Mouse (Mus musculus) urinary bladder, adult 2 months (tissue): Measurements from ENCODE around the gene Foxp1. TPM values are rescaled to one million over a fixed set of nuclear protein-coding genes. Genes with fewer than 3 reads are reported as not detected.

Experiments used
- DNase-seq: peaks from one replicate; pipeline ENCODE4 v3.0.0; 2022; ENCODE audit warnings: low spot score
- polyA plus RNA-seq: library from polyadenylated mRNA; depleted of rRNA; stranded (reverse); fragments of >200 nt; gene quantifications from 2 replicates; pipeline ENCODE4 v1.2.3, GENCODE M21; 2012

The Foxp1 gene
- polyA plus RNA-seq, 1 experiment, result 46.5 TPM

DNA sequence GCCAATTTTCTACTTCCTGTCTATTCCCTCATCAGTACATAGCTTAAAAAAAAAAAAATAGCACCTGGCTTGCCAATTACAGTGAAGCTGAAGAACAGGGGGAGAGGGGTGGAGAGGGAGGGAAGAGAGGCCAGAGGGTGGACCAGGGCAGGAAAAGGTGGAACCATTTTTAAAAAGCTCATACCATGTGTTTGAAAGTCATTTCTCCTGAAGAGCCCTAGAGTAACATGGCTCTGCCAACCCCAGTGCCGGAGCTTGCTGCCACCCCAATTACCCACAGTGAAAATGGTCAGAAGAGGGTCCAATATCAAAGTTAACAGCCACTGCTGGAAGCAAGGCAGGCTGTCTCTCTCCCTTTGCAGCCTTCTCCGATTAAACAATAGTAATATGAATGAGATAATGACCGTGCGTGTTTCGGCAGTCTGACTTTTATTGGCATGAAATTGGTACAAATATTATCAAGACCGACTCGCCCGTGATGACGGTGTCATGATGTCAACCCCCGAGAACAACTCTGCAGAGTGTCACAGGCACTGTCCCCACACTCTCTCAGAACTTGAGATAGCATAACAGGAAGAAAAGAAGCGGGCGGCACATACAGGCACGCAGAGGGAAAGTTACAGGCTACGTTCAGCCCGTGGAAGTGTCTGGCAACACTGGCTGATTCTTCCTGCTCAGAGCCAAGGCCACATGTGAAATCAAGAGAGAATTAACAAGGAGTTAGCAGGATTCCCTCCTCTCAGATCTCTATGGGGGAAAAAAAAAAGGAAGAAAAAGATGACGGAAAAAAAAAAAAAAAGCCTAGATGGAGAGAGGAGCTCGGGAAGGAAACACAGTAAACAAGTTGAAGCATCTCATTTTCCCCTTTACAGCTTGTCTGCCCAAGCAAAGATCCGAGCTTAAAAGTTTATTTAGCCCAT is 427.1 kb downstream of the Foxp1 start:
- no peak for DNase-seq

DNA sequence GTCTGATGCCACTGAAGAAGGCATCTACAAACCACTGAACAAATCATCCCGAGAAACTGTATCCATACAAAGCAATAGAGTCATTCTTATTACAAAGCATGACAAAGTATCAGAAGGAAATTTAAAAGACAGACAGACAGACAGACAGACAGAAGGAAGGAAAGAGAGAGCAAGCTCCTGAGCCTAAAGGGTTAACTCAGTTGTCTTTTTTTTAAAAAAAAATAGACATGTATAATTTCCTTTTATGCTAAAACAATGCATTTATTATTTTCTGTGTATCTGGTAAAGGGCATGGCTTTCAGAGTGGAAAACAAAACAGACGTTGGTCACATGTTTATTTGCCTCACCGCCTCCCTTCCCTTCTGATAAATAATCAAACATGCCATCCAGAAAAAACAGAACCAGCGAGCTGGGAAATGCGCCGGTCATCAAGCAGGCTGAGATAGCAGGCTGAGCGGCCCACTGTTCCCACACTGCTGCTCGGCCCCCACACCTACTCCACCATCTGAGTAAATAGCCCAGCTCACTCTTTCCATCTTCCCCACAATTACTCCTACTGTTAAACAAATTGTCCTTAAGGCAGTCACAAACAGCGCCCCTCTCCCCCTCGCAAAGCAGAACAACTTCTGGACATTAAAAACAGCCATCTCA is 428.1 kb downstream of the Foxp1 start:
- DNase-seq, result no peak

DNA sequence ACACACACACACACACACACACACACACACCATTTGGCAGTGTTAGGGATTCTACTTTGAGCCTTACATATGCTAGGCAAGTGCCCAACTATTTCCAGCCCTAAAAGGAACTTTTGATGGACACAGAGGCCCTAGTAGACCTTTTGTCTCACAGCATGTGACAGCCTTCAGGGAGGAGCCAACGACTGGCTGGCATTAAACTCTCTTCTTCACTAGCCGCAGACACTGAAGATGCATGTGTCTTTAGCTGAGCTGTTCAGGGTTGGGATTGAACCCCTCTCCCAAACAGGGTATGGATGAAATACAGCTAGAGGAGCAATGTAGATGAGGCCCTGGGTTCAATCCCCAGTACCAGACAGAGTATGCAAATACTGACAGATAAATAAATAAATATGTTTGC is 428.7 kb downstream of the Foxp1 start:
- DNase-seq, result no peak

DNA sequence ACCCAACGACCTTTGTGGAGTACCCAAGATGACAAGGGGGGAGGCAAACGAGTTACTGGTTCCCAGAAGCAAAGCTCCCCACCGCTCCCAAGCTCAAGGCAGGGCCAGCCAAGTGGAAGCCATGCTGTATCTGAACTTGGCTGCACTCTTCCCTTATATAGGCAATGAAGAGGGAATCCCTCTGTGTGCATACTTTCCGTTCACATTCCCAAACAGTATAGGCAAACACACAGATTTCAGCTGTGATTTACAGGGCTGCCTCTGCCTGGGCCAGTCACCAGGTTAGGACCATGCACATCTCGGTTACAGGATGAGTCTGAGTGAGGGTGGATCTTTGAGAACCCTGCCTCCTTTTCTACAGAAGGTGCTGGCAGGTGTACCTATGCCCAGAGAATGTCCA is 429.3 kb downstream of the Foxp1 start:
- DNase-seq, result no peak

DNA sequence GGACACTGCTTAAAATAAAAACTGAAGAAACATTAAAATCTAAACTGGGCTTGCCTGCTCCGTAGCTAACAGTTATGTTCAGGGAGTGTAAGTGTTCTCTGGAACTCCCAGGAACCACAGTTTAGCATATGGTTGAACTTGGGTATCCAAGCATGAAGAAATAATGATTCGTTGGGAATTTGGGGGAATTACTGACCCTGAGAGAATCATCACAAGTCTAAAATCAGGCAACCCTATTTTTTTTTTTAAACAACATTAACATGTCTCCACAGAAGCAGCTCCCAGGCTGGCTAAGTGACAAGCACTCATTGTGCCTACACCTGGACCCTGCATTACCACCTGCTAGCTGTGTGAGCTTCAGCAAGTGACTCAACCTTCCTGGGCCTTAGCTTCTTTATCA is 430.7 kb downstream of the Foxp1 start:
- no peak for DNase-seq

DNA sequence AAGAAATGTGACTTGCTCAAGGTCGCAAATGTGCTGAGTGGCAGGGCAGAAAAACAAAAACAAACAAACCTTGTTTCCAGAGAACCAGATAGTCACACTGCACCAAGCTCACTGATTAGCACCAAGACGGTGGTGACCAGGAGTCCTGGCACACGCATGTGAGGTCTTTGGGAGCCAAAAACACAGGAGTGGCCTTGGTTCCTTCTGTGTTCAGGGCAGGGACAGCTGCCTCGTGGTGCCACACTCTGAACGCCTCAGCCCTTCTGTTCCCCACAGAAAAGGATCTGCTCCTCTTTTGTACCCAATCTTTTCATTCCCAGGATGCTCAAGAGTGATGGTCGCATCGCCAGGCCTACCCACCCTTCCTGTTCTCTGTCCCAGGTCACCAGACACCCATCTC is 434.9 kb downstream of the Foxp1 start:
- DNase-seq, result no peak

DNA sequence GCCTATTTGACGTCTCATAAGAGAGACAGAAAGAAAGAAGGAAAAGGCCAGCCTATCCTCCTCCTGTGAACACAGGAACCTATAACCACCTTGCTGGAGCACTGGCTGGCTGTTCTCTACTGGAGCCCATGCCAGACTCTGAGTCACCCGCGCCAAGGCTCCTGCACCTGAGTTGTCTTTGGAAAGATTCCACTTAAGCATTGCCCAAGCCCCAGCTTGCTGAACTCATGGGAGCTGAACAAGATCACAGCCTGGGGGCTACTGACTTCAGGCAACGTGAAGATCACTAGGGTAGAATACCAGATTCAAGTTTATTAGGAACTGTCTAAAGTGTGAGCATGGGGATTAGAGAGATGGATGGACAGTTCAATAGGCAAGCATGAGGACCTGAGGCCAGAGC is 437.6 kb downstream of the Foxp1 start:
- DNase-seq, result no peak

DNA sequence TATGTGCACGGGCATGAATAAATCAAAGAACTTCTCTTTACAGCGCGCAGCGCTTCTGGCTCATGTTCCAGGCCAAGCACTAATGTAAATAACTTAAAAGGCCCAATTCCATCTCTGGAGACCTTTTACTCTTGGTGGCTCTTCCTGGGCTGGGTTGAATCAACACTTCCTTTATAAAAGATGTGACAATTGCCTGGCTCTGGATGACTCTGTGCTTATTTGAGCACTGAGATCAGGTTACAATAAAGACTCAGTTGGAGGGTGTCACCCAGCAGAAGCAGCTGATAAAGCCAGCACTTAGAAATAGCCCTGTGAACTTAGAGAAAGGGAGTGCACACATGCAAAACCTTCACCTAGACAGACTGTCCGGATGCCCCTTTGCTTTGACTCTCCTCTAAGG is 441.3 kb downstream of the Foxp1 start:
- DNase-seq, result no peak

DNA sequence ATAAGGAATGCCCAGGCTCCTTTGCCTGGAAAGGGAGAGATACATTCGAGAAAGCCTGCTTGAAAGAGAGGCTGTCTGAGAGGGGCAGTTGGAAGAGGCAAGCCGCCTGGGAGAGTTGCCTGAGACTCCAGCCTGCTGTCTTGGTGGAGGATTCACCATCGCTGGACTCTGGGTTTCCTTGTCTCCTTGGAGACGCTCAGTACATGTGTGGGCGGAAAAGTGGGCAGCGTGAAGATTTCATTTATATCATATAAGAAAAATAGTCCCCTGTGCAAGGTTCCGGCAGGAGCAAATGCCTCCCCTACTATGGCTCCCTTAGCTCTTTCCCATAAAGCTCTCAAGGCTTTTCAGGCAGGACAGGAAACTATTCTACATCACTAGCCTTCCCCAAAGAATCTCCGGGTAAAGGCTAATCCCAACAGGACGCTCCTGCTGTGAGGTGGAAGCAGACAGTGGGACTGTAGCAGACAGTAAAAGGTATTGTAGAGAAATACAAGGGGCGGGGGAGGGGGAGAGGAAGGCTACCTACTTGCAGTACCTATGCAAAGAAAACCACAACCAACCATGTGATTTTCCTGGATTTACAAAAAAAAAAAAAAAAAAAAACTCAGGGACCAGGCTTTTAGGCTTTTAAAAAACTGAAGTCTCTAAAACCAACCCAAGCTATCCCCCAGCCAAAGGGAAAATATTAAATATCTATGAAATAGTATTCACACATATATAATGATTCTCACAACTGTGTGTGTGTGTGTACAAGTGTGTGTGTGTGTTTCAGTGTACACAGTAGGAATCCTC is 443.3 kb downstream of the Foxp1 start:
- no peak for DNase-seq

DNA sequence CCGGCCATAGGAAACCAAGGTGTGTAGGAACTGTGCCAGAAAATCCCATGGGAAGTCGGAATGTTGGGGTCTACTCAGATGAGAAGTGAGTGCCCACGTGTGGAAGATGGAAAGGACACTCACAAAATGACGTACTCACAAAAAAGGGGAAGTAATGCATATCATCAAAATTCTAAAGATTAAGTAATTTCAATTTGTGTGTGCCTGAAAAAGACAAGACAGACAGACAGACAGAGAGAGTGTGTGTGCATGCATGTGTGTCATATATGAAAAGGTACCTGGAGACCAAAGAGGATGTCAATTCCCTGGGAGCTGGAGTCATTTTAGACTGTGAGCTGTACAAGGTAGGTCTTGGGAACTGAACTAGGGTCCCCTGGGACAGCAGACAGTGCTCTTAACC is 444.4 kb downstream of the Foxp1 start:
- no peak for DNase-seq

DNA sequence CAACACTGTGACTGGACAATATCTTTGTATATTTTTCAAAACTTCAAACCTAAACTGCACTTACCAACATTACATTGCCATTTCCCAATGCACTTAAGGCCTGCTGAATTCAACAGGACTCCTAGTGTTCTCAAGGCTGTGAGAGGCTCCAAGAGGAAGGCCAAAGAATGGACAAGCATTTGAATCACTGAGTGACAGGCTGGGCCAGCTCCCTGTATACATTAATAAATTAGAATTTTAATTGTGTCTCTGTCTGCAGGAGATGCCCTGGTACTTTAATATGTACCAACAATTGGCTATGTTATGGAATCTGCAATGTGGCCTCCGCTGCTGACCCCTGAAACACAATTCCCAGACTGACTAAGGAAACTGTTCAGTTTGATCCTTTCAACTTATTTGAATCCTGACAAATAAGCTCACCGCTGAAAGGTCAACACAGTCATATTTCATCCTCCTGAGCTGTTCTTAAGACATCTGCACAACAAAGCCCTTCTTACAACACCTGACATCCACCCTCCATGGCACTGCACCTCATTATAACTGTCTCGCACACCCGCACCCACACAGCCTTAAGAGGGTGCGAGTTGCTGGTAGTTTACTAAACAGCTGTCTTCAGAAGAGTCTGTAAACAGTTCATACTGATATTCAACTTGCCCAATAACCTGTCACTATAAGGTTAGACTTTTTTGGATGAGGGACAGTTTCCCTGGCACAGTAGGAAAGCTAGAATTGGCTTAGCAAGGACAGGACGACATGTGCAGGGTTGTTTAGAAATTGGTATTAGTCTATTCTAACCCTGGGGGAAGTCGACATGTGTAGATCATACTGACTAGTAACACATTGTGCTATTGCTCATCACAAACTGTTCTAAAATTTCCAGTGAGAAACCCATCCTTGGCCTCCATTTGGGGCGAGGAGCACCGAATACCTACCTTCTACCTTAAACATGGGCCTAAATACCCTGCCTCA is 448.9 kb downstream of the Foxp1 start:
- DNase-seq, result no peak

DNA sequence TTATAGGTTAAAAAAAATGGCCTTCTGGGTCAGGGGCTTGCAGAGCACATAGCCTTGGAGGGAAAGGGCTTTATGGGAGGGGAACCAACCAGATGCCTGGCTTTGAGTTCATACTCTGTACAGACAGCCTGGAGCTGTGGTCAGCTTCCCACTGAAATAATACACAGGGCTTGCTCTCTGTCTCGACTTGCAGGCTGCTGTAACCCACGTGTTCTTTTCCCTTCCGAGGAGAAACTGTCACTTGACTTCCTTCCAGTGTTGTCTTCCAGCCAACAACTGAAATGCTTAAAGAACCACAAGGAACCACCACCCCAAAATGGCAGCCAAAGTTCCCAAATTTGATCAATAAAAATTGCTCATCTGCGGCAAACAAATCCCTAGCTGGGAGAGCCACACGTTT is 451.8 kb downstream of the Foxp1 start:
- DNase-seq, result no peak

DNA sequence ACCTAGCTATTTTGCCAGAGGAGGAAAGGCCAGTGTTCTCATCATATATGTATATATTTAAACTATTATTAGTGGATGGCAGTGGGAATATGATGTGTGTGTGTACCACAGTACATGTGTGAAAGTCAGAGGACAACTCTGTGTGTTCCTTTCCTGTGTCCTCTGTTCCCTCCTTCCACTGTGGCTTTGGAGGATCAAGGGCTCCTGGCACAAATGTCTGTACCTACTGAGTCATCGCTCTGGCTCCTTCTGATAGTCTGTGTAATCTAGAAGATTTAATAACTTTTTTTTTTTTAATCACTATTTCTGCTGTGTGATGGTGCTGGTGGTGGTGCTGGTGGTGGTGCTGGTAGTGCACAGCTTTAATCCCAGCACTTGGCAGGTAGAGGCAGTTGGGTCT is 452.8 kb downstream of the Foxp1 start:
- DNase-seq, result no peak

DNA sequence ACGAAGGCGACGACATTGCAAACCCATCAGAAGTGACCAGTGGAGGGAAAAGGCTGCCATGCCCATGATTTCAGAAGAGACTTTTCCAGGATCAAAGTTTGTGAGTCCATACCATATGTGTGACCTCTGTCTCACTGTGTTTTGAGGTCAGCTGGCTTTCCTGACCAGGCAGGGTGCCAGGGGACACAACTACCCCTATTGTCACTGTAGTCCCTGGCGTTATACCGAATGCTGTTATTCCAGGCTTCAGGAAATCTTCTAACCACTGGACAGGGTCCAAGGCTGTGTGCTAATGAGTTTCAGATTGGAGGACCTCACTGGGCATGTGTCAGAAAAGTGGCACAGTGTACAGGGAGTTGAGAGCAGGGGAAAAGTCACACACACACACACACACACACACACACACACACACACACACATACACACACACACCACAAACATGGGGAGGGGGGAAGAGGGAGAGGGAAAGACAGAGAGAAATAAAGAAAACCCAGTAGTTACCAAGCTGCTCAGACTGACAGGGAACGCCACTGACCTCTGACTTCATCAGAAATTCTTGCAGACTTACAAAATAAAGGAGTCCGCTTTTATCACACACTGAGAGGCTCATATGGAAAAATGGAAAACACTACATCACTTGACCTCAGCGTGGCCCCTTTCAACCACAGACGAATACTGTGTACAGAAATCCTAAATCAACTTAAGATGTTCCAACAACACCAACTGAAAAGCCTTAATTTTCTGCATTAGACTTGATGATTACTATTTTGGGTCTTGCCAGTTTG is 456.8 kb downstream of the Foxp1 start:
- DNase-seq, result no peak

DNA sequence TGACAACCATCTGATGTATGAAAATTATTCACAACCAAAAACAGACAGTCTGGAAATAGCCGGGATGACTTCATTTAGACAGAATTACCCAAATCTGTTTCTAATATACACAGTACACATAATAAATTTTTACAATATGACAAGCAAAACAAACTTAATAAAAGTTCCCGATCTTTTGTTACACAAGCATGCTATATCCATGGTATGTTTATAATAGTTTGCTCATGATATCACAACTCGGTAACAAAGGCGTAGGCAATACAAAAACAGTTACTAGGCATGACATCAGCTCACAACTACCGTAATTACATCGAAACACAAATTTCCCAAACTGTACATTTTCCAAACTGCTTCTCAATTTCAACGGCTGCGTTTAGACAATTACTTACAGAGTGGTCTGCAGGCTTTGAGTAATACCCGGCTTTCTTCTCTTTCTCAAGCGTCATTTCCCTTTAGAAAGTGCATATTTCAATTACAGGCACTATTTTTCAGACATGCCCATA is 458.5 kb downstream of the Foxp1 start:
- no peak for DNase-seq

DNA sequence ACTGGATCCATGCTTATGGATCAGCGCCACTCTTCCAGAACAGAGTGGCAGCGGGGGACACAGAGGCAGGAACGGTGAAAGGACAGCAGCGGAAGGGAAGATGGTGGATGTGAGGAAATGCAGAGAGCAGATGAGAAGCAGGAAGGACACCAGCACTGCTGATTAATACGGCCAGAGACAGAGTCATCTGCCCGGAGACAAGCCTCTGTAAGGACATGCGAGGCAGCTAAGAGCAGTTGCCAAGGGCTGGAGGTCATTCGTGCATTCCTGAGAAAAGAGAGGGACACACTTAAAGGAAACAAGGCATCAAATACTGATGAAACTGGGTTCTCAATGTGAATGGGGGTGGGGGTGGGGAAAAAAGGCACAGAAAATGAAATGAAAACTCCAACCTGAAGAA is 459.6 kb downstream of the Foxp1 start:
- DNase-seq, result no peak

DNA sequence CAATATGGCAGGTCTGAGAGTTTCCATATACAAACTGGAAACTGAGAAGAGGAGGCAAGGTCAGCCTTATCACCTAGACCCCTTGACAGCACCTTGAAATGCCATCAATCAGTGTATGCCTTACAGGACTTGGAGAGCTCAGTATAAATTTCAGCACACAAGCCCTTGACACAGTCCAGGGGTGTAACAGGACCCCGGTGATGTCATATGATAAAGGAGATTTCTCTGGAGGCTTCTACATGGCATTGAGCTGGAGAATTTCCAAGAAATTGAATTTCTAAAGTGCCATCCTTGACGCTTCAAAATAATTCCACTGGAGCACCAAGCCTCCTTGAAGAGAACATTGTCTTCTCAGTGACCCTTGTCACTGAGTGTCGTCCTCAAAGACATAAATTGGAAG is 463.8 kb downstream of the Foxp1 start:
- no peak for DNase-seq

DNA sequence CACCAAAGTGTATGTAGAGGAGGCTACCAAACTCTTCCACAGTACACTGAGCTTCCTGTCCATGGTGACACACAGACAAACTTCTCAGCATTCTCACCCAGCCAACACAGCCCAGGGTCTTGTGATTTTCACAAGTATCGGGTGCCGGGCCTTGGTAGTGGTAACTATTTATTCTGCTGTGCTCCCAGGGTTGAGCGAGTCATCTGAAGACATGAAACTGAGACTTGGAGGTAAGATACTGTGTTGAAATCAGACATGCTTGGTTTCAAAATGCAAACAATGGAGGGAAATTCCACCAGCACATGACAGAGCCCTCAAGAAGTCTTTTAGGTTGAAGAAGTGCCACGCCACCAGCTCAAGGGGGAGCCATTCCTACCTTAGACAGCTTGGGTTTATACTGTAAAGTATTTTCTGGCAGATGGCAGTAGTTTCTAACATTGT is 465.4 kb downstream of the Foxp1 start:
- no peak for DNase-seq

DNA sequence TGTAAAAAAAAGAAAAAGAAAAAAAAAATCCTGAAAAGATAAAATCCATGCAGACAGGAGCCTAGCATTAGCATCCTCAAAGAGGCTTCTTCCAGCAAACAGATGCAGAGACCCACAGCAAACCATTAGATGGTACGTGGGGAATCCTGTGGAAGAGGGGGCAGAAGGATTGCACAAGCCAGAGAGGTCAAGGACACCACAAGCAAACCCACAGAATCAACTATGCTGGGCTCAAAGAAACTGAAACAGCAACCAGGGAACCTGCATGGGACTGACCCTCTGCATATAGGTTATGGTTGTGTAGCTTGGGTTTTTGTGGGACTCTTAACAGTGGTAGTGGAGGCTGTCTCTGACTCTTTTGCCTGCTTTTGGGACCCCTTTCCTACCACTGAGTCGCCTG is 466.1 kb downstream of the Foxp1 start:
- no peak for DNase-seq

DNA sequence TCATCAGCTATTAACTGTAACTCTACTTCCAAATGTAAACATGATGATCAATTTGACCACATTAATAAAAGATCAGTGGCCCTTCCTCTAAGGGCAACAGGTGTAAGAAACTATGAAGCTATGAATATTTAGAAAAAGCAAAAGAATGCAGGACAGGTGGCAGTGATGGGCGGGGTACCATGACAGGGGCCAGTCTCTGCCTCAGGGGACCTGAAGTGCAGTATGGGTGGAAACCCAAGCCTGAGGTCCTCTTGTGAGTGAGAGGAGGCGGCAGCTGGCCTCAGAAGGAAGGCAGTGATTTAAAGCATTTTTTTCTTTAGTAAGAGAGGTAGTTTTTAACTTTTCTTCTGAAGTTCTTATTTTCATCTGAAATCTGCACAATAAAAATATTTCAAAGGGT is 468.5 kb downstream of the Foxp1 start:
- DNase-seq, result no peak
